19 mouse cellular contexts compared by ENCODE assay signal in the genomic region with DNA sequence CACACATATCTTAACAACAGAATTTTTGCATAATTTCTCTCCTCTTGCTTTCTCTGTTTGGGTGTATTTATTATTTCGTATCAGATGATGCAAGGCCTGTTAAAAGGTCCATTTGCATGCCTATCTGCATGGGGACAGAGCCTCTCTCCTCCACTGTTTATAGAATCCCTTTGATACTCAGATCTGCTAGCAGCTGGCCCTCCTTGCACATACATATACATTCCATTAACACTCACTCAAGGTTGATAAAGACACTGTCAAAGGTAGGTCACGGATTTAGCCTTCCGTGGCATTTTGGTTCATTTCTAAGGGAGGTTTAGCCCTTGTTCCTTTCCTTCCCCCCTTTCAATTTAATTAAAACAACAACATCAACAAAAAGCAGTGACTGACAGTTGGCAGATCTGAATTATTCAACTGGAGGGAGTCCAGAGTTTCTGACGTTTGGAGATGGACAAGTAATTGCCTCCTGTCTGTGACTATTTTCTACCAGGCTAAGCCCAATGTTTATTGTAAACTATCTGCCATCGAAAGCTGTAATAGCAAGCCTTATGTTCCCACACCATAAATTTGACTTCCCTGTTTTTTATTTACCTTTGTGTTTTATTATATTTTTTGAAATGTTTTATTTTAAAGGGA. TPM values are rescaled to one million over a fixed set of nuclear protein-coding genes. Genes with fewer than 3 reads are reported as not detected.
A peak's percentile ranks its signal among the peaks of the same experiment; 100 is the strongest.
DNase-seq lines count a peak whose midpoint lies in the region; ATAC-seq lines count a peak whose summit lies in the region.
"Had no signal": no experiment of that assay in that cellular context is flagged by ENCODE, and none has a peak within 500 bp of the region (broad histone marks: within the 10 kb centered on the region; RNA-seq: fewer than 3 reads in every experiment).

No protein-coding gene starts in this region.

- H3K9ac ChIP-seq in heart, embryonic 15.5 days: no peak overlapping the region
- no peak overlapping the region for H3K9ac ChIP-seq in lung, embryonic 15.5 days
- no peak overlapping the region for H3K9ac ChIP-seq in forebrain, embryonic 16.5 days (replicated peaks; ENCODE audit: low read depth, low read length)
- no peak overlapping the region for H3K9ac ChIP-seq in midbrain, embryonic 14.5 days (replicated peaks; ENCODE audit: low read length)
- H3K9ac ChIP-seq: kidney, embryonic 15.5 days; liver, embryonic 12.5 days had no signal

- peak overlapping the region; percentile 58 for H3K27ac ChIP-seq in heart, embryonic 15.5 days
- no peak overlapping the region for H3K27ac ChIP-seq in lung, embryonic 15.5 days
- H3K27ac ChIP-seq in forebrain, embryonic 16.5 days (ENCODE audit: low read length): peak overlapping the region; percentile 75
- H3K27ac ChIP-seq in midbrain, embryonic 14.5 days (replicated peaks; ENCODE audit: low read depth, low read length): peak overlapping the region; percentile 37
- H3K27ac ChIP-seq: gastrocnemius, adult 2 months; kidney, embryonic 15.5 days; liver, embryonic 12.5 days had no signal

- H3K4me2 ChIP-seq in heart, embryonic 15.5 days: no peak overlapping the region
- H3K4me2 ChIP-seq in lung, embryonic 15.5 days: no peak overlapping the region
- peak overlapping the region; percentile 17; the same call in 1 of the 2 replicates for H3K4me2 ChIP-seq in forebrain, embryonic 16.5 days (ENCODE audit: low read length)
- no peak overlapping the region for H3K4me2 ChIP-seq in midbrain, embryonic 14.5 days (ENCODE audit: low read length)
- H3K4me2 ChIP-seq: kidney, embryonic 15.5 days; liver, embryonic 12.5 days had no signal

- no peaks in the 10 kb centered on the region for H3K27me3 ChIP-seq in heart, embryonic 15.5 days
- no peaks in the 10 kb centered on the region for H3K27me3 ChIP-seq in lung, embryonic 15.5 days
- H3K27me3 ChIP-seq in forebrain, embryonic 16.5 days (replicated peaks; ENCODE audit: control insufficient read depth, insufficient read depth, low read length): no peaks in the 10 kb centered on the region
- no peaks in the 10 kb centered on the region for H3K27me3 ChIP-seq in midbrain, embryonic 14.5 days (ENCODE audit: control insufficient read depth, insufficient read depth, low read length)
- H3K27me3 ChIP-seq: kidney, embryonic 15.5 days; liver, embryonic 12.5 days had no signal

- H3K4me1 ChIP-seq in heart, embryonic 15.5 days (replicated peaks): peaks cover 30% of the 10 kb centered on the region
- peaks cover 30% of the 10 kb centered on the region for H3K4me1 ChIP-seq in lung, embryonic 15.5 days
- H3K4me1 ChIP-seq in forebrain, embryonic 16.5 days (replicated peaks; ENCODE audit: control insufficient read depth, insufficient read depth, low read length): peaks cover 20% of the 10 kb centered on the region
- H3K4me1 ChIP-seq in midbrain, embryonic 14.5 days (ENCODE audit: control insufficient read depth, insufficient read depth, low read length): peaks cover 24% of the 10 kb centered on the region
- H3K4me1 ChIP-seq: kidney, embryonic 15.5 days had no signal

- 33% methylated on average over 5 of the region's 5 CpGs for WGBS in heart, embryonic 15.5 days
- WGBS in lung, embryonic 15.5 days: 28% methylated on average over 5 of the region's 5 CpGs
- WGBS in forebrain, embryonic 16.5 days: 7% methylated on average over 5 of the region's 5 CpGs
- 18% methylated on average over 5 of the region's 5 CpGs for WGBS in midbrain, embryonic 14.5 days

- no peak for ATAC-seq in heart, embryonic 15.5 days (replicated peaks; ENCODE audit: insufficient number of reproducible peaks, insufficient read depth, low FRiP score, low read depth)
- peak; percentile 35; the same call in 1 of the 2 replicates for ATAC-seq in lung, embryonic 15.5 days (ENCODE audit: borderline replicate concordance, extremely low read depth, low FRiP score, low TSS enrichment)
- peak; percentile 88 for ATAC-seq in forebrain, embryonic 16.5 days
- ATAC-seq in midbrain, embryonic 14.5 days (ENCODE audit: low FRiP score, low TSS enrichment): no peak
- ATAC-seq: inflammation-experienced regulatory T-cells, adult 6 months; liver, embryonic 12.5 days had no signal

- no peaks in the 10 kb centered on the region for H3K9me3 ChIP-seq in heart, embryonic 15.5 days (replicated peaks)
- no peaks in the 10 kb centered on the region for H3K9me3 ChIP-seq in lung, embryonic 15.5 days
- no peaks in the 10 kb centered on the region for H3K9me3 ChIP-seq in forebrain, embryonic 16.5 days (ENCODE audit: control insufficient read depth, low read length)
- no peaks in the 10 kb centered on the region for H3K9me3 ChIP-seq in midbrain, embryonic 14.5 days (ENCODE audit: control insufficient read depth, low read length)
- H3K9me3 ChIP-seq: kidney, embryonic 15.5 days; liver, embryonic 12.5 days had no signal

- H3K36me3 ChIP-seq in heart, embryonic 15.5 days: no peaks in the 10 kb centered on the region
- no peaks in the 10 kb centered on the region for H3K36me3 ChIP-seq in lung, embryonic 15.5 days
- no peaks in the 10 kb centered on the region for H3K36me3 ChIP-seq in forebrain, embryonic 16.5 days (ENCODE audit: control insufficient read depth, insufficient read depth)
- no peaks in the 10 kb centered on the region for H3K36me3 ChIP-seq in midbrain, embryonic 14.5 days (ENCODE audit: control insufficient read depth, insufficient read depth, low read length)
- H3K36me3 ChIP-seq: kidney, embryonic 15.5 days; liver, embryonic 12.5 days had no signal

- no peak for DNase-seq in heart, adult 18-20 months
- DNase-seq in lung, postnatal 14 days: no peak
- DNase-seq in midbrain, embryonic 14.5 days: no peak
- no peak for DNase-seq in ovary, postnatal 14 days (ENCODE audit: low spot score)
- DNase-seq in left cerebral cortex, adult 11 months (ENCODE audit: low spot score): no peak
- DNase-seq: cerebellum, adult 2 months; embryo, embryonic 11 days; gastrocnemius, adult 2 months; layer of hippocampus, adult 9-11 months; lung, postnatal 36 days; right cerebral cortex, postnatal 14 days had no signal

- no peak overlapping the region for H3K4me3 ChIP-seq in heart, embryonic 15.5 days
- H3K4me3 ChIP-seq in lung, embryonic 15.5 days: no peak overlapping the region
- no peak overlapping the region for H3K4me3 ChIP-seq in forebrain, embryonic 16.5 days (replicated peaks; ENCODE audit: low read length)
- no peak overlapping the region for H3K4me3 ChIP-seq in midbrain, embryonic 14.5 days (replicated peaks; ENCODE audit: low read depth, low read length)
- H3K4me3 ChIP-seq: erythroblast, embryonic 14.5 days; gastrocnemius, adult 2 months; kidney, embryonic 15.5 days; liver, embryonic 12.5 days had no signal

RNA-seq across cellular contexts. Expression of a gene that starts 17.3 kb away (rescaled TPM):
- polyA plus RNA-seq in heart, embryonic 15.5 days (2015; fragmentation: Nextera tagmentation; extraction: Ambion mirVana): 0.16 TPM in 1 of 2 replicates, not detected in the other
- not detected for total RNA-seq in heart, adult 18-20 months (2021)
- 0.13 and 0.15 TPM in 2 replicates for polyA plus RNA-seq in lung, embryonic 15.5 days (2015; fragmentation: Nextera tagmentation; extraction: Ambion mirVana)
- polyA plus RNA-seq in forebrain, embryonic 16.5 days (2015; fragmentation: Nextera tagmentation; extraction: Ambion mirVana): 0.35 and 0.80 TPM in 2 replicates
- 0.21 and 0.22 TPM in 2 replicates for polyA plus RNA-seq in midbrain, embryonic 14.5 days (2014; fragmentation: Nextera tagmentation; extraction: Ambion mirVana)
- total RNA-seq: gastrocnemius, adult 2 months had no signal
- polyA plus RNA-seq: erythroblast, embryonic 14.5 days; inflammation-experienced regulatory T-cells, adult 6 months; liver, embryonic 12.5 days; urinary bladder, adult 2 months had no signal

Comparison
In these comparisons a context has a peak if more than half of its experiments do, and no peak if none do; other contexts are left out.
1. ATAC-seq: peak in lung, embryonic 15.5 days (single experiment) and forebrain, embryonic 16.5 days (single experiment); none in heart, embryonic 15.5 days (single experiment) and midbrain, embryonic 14.5 days (single experiment).